Mouse (Mus musculus) neutrophil, adult 5-6 weeks (primary cell): ENCODE data around the gene Clk2. TPM values are rescaled to one million over a fixed set of nuclear protein-coding genes. Genes with fewer than 3 reads are reported as not detected.
"Not testable (repeated sequence)": the region's sequence is repeated elsewhere in the genome, so short reads cannot be mapped to it uniquely, and the experiment has no call there.

Experiments used
- ATAC-seq: fragments of 151-379, 151-347 bp; 2 replicates; pipeline ENCODE4 v1.8.0; 2017; ENCODE audit warnings: mild to moderate bottlenecking, moderate TSS enrichment; ENCODE audit not compliant: insufficient number of reproducible peaks, poor library complexity, low FRiP score, severe bottlenecking; ENCODE audit errors: extremely low read depth
- total RNA-seq: library from RNA; stranded (forward); fragments of 200-1000 nt; gene quantifications from 2 replicates; pipeline ENCODE4 v1.2.3, GENCODE M21; 2017

Gene Clk2
- total RNA-seq, 1 experiment from 2014 or later = 159 TPM

GRCm38 (mm10) chr3:89158651-89159050 is 5.9 kb upstream of the Clk2 start:
- no peak for ATAC-seq

- no peak for ATAC-seq
Observed at GRCm38 (mm10) chr3:89159211-89159610, 5.4 kb upstream of the Clk2 start.

- ATAC-seq = peak; percentile 35; the same call in 1 of the 2 replicates
Observed at GRCm38 (mm10) chr3:89159616-89160344, 4.8 kb upstream of the Clk2 start, which contains the start of gene Hcn3. Hcn3 (minus strand) TSS chr3:89160196.

DNA sequence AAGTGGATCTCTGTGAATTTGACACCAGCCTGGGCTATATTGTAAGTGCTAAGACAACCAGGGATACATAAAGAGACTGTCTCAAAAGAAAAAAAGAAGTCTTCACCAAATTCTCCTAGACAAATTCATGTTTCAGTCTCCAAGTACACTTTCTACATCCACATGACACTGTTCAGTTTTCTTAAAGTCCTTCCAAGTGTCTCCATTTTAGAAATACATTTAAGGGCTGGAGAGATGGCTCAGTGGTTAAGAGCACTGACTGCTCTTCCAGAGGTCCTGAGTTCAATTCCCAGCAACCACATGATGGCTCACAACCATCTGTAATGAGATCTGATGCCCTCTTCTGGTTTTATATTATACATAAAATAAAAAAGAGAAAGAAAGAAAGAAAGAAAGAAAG is 3.4 kb upstream of the Clk2 start:
- ATAC-seq = not testable (repeated sequence)

GRCm38 (mm10) chr3:89161786-89162185 is 2.8 kb upstream of the Clk2 start:
- ATAC-seq = no peak

DNA sequence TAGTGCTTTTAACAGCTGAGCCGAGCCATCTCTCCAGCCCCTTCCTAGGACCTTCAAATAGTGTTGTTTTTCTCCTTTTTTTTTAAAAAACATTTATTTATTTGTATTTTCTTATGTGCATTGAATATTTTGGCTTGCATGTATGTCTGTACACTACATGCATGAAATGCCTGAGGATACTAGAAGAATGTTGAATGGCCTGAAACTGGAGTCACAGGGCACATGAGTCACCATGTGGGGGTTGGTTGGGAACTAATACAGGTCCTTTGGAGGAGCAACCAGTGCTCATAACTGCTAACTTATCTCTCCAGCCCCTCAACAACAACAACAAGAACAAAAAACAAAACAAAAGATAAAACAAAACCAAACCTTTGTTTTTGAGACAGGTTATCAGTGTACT is 1.5 kb upstream of the Clk2 start:
- no peak for ATAC-seq

DNA sequence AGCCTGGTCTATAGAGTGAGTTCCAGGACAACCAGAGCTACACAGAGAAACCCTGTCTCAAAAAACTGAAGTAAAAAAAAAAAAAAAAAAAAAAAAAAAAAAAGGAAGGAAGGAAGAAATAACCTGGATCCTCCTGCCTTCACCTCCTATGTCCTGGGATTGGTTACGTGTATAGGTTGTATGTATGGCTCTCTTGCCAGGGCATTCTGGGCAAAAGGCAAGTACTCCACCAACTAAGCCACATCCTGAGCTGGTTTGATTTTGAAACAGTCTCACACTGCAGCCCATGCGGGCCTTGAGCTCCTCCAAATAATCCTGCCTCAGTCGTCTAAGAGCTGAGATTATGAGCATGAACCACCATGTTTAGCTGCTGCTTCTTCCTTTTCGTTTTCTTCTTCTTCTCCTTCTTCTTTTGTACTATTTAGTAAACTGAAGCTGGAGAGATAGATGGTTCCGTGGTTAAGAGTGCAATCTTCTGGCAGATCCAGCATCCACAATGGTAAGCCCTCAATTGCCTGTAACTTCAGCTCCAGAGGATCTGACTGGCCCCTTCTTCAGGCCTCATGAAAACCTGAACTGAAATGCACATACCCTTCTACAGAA is 851 bp upstream of the Clk2 start:
- ATAC-seq = no peak

GRCm38 (mm10) chr3:89165268-89165870 is 774 bp downstream of the Clk2 start:
- no peak for ATAC-seq

GRCm38 (mm10) chr3:89166945-89167344 is 2.4 kb downstream of the Clk2 start:
- ATAC-seq = no peak

DNA sequence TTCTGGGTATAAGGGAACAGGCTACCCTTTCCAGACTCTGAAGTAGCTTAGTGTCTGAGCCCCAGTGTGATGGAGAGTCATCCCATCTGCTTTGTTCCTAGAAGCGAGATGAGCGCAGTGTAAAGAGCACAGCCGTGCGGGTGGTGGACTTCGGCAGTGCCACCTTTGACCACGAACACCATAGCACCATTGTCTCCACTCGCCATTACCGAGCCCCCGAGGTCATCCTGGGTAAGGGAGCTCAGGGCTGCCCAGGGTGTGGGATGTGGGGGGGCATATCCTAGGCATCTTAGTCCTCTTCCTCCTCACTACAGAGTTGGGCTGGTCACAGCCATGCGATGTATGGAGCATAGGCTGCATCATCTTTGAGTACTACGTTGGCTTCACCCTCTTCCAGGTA is 10.2 kb downstream of the Clk2 start:
- no peak for ATAC-seq

GRCm38 (mm10) chr3:89175544-89175943 is 10.9 kb downstream of the Clk2 start:
- ATAC-seq = no peak

- no peak for ATAC-seq
Observed at GRCm38 (mm10) chr3:89176421-89176820, 11.8 kb downstream of the Clk2 start.

DNA sequence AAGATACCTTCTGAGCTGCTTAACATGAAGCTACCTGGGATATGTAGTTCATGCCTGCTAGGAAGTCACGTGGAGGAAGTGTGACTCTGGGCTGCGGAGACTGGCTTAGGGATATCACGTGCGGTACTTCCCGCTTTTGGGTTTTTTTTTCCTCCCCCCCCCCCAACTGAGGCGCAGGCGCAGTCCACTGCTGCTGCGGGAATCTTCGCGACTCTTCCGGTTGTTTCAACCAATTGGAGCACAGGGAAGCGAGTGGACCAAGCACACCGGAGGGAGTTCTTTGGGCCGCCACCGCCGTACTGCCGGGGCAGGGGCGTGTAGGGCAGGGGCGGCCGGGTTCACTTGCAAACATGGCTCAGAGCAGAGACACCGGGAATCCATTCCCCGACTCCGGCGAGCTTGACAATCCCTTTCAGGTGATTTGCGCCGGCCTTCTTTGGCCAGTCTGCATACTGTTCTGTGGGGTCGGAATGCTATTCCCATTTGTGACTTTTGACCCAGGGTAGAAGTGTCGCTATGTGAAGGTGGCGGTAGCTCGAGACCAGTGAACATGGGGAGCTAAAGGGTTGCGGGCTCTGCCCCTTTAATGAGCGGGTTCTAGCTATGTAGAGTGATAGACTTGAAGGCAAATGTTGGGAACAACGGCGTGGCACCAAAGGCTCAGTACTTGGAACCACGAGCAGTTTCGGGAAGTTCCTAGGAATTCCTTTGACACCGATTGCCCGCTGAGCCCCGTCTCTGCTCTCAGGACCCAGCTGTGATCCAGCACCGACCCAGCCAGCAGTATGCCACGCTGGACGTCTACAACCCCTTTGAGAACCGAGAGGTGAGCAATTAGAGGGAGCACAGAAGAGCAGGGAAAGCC is 12.9 kb downstream of the Clk2 start, which contains the start of gene Scamp3:
TSS of gene Scamp3 (plus strand) at position 232 of the 865 bp plus-strand sequence.
- peak; percentile 90 for ATAC-seq

DNA sequence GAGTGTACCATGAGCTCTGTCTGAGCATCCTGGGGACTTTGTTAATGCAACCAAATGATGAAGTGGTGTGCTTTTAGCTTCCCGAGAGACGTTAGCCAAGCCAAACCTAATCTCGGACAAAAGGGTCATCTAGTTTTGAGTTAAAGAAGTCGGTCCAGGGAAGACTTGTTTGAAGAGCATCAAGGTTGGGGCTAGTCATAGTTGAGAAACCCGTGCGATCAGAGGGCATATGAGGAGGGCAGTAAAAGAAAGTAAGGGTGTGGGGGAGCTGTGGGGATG is 13.5 kb downstream of the Clk2 start:
- ATAC-seq = no peak

- ATAC-seq = no peak
Observed at GRCm38 (mm10) chr3:89179056-89179455, 14.5 kb downstream of the Clk2 start.

DNA sequence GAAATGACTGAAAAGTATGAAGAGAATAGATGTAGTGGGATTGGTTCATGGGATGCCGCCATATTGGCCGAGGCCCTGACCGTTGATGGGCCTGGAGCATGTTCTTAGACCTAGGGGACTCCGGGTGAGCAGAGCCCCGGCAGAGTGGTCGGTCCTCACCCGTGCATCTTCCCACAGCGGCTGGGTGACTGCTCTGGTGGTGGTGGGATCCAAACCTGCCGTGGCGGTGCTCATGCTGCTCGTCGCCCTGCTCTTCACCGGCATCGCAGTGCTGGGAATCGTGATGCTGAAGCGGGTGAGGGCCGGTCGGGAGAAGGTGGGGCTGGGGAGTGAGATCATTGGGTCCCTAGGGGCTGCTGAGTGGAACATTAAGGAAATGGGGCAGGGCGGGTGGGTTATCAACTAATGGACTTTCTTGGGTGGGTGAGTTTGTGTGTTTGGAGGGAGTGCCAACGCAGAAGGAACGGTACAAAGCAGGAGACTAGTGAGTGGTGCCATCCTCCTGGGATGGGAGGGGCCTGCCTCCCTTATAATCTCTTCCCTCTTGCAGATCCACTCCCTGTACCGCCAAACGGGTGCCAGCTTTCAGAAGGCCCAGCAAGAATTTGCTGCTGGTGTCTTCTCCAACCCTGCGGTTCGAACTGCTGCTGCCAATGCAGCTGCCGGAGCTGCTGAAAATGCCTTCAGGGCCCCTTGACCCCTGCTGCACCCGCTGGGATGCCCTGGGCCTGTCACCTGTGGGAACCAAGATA is 17.3 kb downstream of the Clk2 start:
- ATAC-seq = no peak

DNA sequence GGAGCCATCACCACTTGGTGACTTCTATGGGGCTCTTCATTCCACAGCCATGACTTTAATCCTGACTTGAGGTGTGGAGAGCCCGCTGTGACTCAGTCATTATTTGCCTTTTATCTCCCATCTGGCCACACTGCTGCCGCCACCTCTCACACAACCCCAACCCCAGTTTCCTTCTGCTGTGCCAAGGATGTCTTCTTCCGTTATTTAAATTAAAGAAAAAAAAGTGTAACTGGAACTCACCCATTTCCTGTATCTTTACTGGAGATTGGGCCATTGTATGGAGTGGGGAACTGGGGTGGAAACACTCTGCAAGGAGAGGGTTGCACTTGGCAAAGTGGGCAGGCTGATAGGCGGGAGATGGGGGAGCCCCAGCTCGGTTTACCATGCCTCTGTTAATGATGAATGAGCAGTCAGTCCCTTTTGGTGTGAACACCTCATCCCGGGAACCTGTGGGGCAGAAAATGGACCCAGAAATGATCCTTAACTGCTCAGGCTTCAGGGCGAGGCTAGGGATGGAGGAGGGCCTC is 18.0 kb downstream of the Clk2 start:
- no peak for ATAC-seq

DNA sequence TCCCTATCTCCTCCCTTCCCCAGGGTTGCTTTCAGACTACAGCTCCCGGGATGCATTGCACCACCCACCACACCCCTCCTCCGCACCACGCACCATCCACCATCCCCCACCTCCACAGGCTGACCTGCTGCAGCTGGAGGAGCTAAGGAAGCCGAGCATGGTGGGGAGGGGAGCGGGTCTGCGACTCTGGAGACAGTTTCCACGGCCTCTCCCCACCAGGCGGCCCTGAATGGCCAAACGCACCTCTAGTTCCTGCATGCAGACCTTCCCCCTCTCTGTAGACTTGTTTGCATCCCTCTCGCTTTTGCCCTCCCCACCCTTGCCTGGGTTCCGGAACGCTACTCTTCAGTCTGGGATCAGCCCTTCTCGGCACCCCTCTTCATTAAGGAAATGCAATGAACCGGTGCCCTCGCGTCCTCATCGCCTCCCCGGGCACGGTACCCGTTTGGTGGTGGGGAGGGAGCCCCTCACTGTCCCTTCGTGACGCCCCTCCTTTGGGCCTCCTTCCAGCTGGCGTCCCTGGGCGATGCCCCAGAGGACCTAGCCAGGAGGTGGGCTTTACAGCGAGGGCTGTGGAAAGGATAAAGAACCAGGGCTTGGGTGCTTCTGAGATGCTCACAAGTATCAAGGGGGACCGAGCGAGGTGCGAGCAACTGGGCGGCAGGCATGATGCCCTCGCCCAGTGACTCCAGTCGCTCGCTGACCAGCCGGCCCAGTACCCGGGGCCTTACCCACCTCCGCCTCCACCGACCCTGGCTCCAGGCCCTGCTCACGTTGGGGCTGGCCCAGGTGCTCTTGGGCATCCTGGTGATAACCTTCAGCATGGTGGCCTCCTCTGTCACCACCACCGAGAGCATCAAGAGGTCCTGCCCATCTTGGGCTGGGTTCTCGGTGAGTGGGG is 18.7 kb downstream of the Clk2 start, which contains the start of gene Fam189b:
TSS of gene Fam189b (plus strand) at position 86 of the 901 bp plus-strand sequence.
- no peak; the same call in 1 of the 2 replicates for ATAC-seq
